In the genomic region with DNA sequence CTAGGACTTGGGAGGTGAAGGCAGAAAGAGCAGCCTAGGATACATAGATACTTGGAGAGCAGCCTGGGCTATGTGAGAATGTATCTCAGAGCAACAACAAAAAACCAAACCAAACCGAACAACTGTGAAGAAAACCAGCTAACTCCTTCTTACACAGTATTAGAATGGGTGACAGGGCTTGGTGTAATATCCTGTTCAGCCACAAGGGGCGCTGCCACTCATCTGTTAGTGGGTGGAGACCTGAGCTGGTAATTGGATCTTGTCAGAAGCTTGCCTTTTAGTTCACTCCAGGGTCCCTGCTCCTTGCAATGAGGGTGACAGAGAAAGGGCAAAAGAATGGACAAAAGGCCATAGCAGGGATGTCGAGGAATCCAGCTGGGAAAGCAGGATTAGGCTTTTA, we compare ENCODE assay signal across 8 mouse cellular contexts. TPM values are rescaled to one million over a fixed set of nuclear protein-coding genes. Genes with fewer than 3 reads are reported as not detected.
DNase-seq lines count a peak whose midpoint lies in the region; ATAC-seq and TF ChIP-seq lines count a peak whose summit lies in the region.
"Had no signal": no experiment of that assay in that cellular context is flagged by ENCODE, and none has a peak within 500 bp of the region (broad histone marks: within the 10 kb centered on the region; RNA-seq: fewer than 3 reads in every experiment).

No protein-coding gene starts in this region.

- no peak overlapping the region for H3K27ac ChIP-seq in embryonic fibroblast, embryonic 13.5 days (ENCODE audit: insufficient read depth, low read length)
- no peak overlapping the region for H3K27ac ChIP-seq in hindbrain, embryonic 14.5 days

- no peak overlapping the region for H3K9ac ChIP-seq in hindbrain, embryonic 14.5 days

- H3K27me3 ChIP-seq in hindbrain, embryonic 14.5 days (ENCODE audit: control insufficient read depth, insufficient read depth, low read length), result no peaks in the 10 kb centered on the region

- H3K4me3 ChIP-seq in embryonic fibroblast, embryonic 13.5 days (ENCODE audit: insufficient read depth, low read length), result no peak overlapping the region
- no peak overlapping the region for H3K4me3 ChIP-seq in hindbrain, embryonic 14.5 days (replicated peaks; ENCODE audit: low read length)

- DNase-seq in MEL-GATA-1-ER (ENCODE audit: extremely low read depth, low read depth), result peak; percentile 64
- peak; percentile 63 for DNase-seq in brain, adult 2 months (ENCODE audit: low read depth, low spot score)
- DNase-seq in hindbrain, embryonic 14.5 days (ENCODE audit: low spot score), result peak; percentile 85
- peak; percentile 69 to 94 for DNase-seq in layer of hippocampus, postnatal 25 days (ENCODE audit: extremely low spot score in 1 of 2, low spot score in 1 of 2)
- DNase-seq in spleen, adult 18-20 months, result peak; percentile 64 to 85

- H3K36me3 ChIP-seq in hindbrain, embryonic 14.5 days (replicated peaks; ENCODE audit: control insufficient read depth, insufficient read depth), result no peaks in the 10 kb centered on the region

- no peak for TF ChIP-seq POLR2A in embryonic fibroblast, embryonic 13.5 days (IDR thresholded peaks at IDR 0.05; ENCODE audit: low read depth, low read length)

- no peaks in the 10 kb centered on the region for H3K9me3 ChIP-seq in hindbrain, embryonic 14.5 days (ENCODE audit: control insufficient read depth, low read length)

- H3K4me1 ChIP-seq in embryonic fibroblast, embryonic 13.5 days (ENCODE audit: control insufficient read depth, insufficient read depth, low read length), result no peaks in the 10 kb centered on the region
- no peaks in the 10 kb centered on the region for H3K4me1 ChIP-seq in hindbrain, embryonic 14.5 days (replicated peaks; ENCODE audit: control insufficient read depth, insufficient read depth, low read length)

- no peak overlapping the region for H3K4me2 ChIP-seq in hindbrain, embryonic 14.5 days (replicated peaks)

- 28% methylated on average over 3 of the region's 3 CpGs for WGBS in hindbrain, embryonic 14.5 days

- TF ChIP-seq CTCF in embryonic fibroblast, embryonic 13.5 days (IDR thresholded peaks at IDR 0.05; ENCODE audit: borderline replicate concordance, insufficient read depth, low read length), result peak; percentile 31; the same call in 1 of the 2 replicates

- no peak for ATAC-seq in hindbrain, embryonic 14.5 days (ENCODE audit: low FRiP score)
- peak; percentile 84 for ATAC-seq in megakaryocyte-erythroid progenitor cell, adult 5-6 weeks (replicated peaks; ENCODE audit: low FRiP score, low TSS enrichment, poor library complexity, severe bottlenecking)

RNA-seq across cellular contexts. Expression of a gene that starts 26.4 kb away (rescaled TPM):
- polyA plus RNA-seq in embryonic fibroblast, embryonic 13.5 days (2011; ENCODE audit: insufficient read length, low read depth, missing spikeins), result not detected in 2 replicates
- not detected in 2 replicates for polyA plus RNA-seq in hindbrain, embryonic 14.5 days (2014; fragmentation: Nextera tagmentation; extraction: Ambion mirVana)
- total RNA-seq in layer of hippocampus, postnatal 25 days (2021), result not detected
- total RNA-seq in megakaryocyte-erythroid progenitor cell, adult 5-6 weeks (2014; fragmentation: Nextera tagmentation), result 0.72 TPM in 1 of 2 replicates, not detected in the other
- total RNA-seq in megakaryocyte-erythroid progenitor cell, adult 5-6 weeks (2017), result not detected in 2 replicates

RNA-seq across cellular contexts. Expression of a gene that starts 30.5 kb away (rescaled TPM):
- not detected in 2 replicates for polyA plus RNA-seq in embryonic fibroblast, embryonic 13.5 days (2011; ENCODE audit: insufficient read length, low read depth, missing spikeins)
- 0.18 TPM in 1 of 2 replicates, not detected in the other for polyA plus RNA-seq in hindbrain, embryonic 14.5 days (2014; fragmentation: Nextera tagmentation; extraction: Ambion mirVana)
- total RNA-seq in layer of hippocampus, postnatal 25 days (2021), result not detected
- not detected in 2 replicates for total RNA-seq in megakaryocyte-erythroid progenitor cell, adult 5-6 weeks (2014; fragmentation: Nextera tagmentation)
- total RNA-seq in megakaryocyte-erythroid progenitor cell, adult 5-6 weeks (2017), result not detected in 2 replicates
- polyA plus RNA-seq: liver, embryonic 16.5 days had no signal

RNA-seq across cellular contexts. Expression of a gene that starts 47.4 kb away (rescaled TPM):
- not detected in 2 replicates for polyA plus RNA-seq in embryonic fibroblast, embryonic 13.5 days (2011; ENCODE audit: insufficient read length, low read depth, missing spikeins)
- not detected in 2 replicates for polyA plus RNA-seq in hindbrain, embryonic 14.5 days (2014; fragmentation: Nextera tagmentation; extraction: Ambion mirVana)
- not detected for total RNA-seq in layer of hippocampus, postnatal 25 days (2021)
- not detected in 2 replicates for total RNA-seq in megakaryocyte-erythroid progenitor cell, adult 5-6 weeks (2014; fragmentation: Nextera tagmentation)
- total RNA-seq in megakaryocyte-erythroid progenitor cell, adult 5-6 weeks (2017), result not detected in 2 replicates
